Mouse (Mus musculus): Measurements from ENCODE around the gene Naip1. TPM values are rescaled to one million over a fixed set of nuclear protein-coding genes. Genes with fewer than 3 reads are reported as not detected.
"Not testable (repeated sequence)": the region's sequence is repeated elsewhere in the genome, so short reads cannot be mapped to it uniquely, and the experiment has no call there.

The Naip1 gene
- polyA plus RNA-seq, 1 experiment from 2014 or later = not detected

- Histone ChIP-seq H3K4me1 (no peaks in the 10 kb centered on the region), H3K27ac (replicated peaks) (no peak overlapping the region), H3K36me3 (no peaks in the 10 kb centered on the region), H3K27me3 (ENCODE audit: low read depth, poor library complexity, severe bottlenecking) (no peaks in the 10 kb centered on the region), H3K9me3 (replicated peaks) (no peaks in the 10 kb centered on the region), H3K4me3 (no peak overlapping the region)
- no peak for DNase-seq (ENCODE audit: low spot score)
- WGBS = 73% methylated on average over 1 of the region's 1 CpGs
Observed at GRCm38 (mm10) chr13:100438701-100439100, 14.0 kb downstream of the Naip1 start.

GRCm38 (mm10) chr13:100437322-100437825 lies 15.3 kb downstream of the Naip1 start:
- Histone ChIP-seq H3K4me3 (no peak overlapping the region), H3K36me3 (no peaks in the 10 kb centered on the region), H3K27ac (replicated peaks) (no peak overlapping the region), H3K4me1 (no peaks in the 10 kb centered on the region), H3K27me3 (ENCODE audit: low read depth, poor library complexity, severe bottlenecking) (no peaks in the 10 kb centered on the region), H3K9me3 (replicated peaks) (no peaks in the 10 kb centered on the region)
- DNase-seq (ENCODE audit: low spot score) = no peak
- 82% methylated on average over 3 of the region's 3 CpGs for WGBS

GRCm38 (mm10) chr13:100436556-100437163 lies 16.0 kb downstream of the Naip1 start:
- not testable (repeated sequence) for H3K27me3 ChIP-seq (ENCODE audit: low read depth, poor library complexity, severe bottlenecking); DNase-seq (ENCODE audit: low spot score); H3K27ac ChIP-seq (replicated peaks); H3K4me1 ChIP-seq; H3K36me3 ChIP-seq; H3K4me3 ChIP-seq; H3K9me3 ChIP-seq (replicated peaks)
- WGBS = 83% methylated on average over 1 of the region's 1 CpGs

- not testable (repeated sequence) for H3K4me3 ChIP-seq; H3K27ac ChIP-seq (replicated peaks); H3K27me3 ChIP-seq (ENCODE audit: low read depth, poor library complexity, severe bottlenecking); H3K4me1 ChIP-seq; H3K36me3 ChIP-seq; DNase-seq (ENCODE audit: low spot score)
- 92% methylated on average over 7 of the region's 7 CpGs for WGBS
- H3K9me3 ChIP-seq (replicated peaks) = peaks cover 13% of the 10 kb centered on the region; the same call in 1 of the 2 replicates
Observed at GRCm38 (mm10) chr13:100419958-100420357, 32.7 kb downstream of the Naip1 start.

GRCm38 (mm10) chr13:100414428-100414827 lies 38.2 kb downstream of the Naip1 start:
- whole genome bisulfite sequencing = 70% methylated on average over 1 of the region's 1 CpGs
- Histone ChIP-seq H3K27ac (replicated peaks) (no peak overlapping the region), H3K36me3 (no peaks in the 10 kb centered on the region), H3K4me1 (no peaks in the 10 kb centered on the region), H3K9me3 (replicated peaks) (peaks cover 16% of the 10 kb centered on the region; the same call in 1 of the 2 replicates), H3K27me3 (ENCODE audit: low read depth, poor library complexity, severe bottlenecking) (no peaks in the 10 kb centered on the region), H3K4me3 (no peak overlapping the region)
- DNase-seq (ENCODE audit: low spot score) = no peak

GRCm38 (mm10) chr13:100409825-100410224 lies 42.8 kb downstream of the Naip1 start:
- Histone ChIP-seq H3K27me3 (ENCODE audit: low read depth, poor library complexity, severe bottlenecking) (no peaks in the 10 kb centered on the region), H3K36me3 (no peaks in the 10 kb centered on the region), H3K9me3 (replicated peaks) (peaks cover 2% of the 10 kb centered on the region; the same call in 1 of the 2 replicates), H3K4me1 (no peaks in the 10 kb centered on the region), H3K27ac (replicated peaks) (no peak overlapping the region), H3K4me3 (no peak overlapping the region)
- 76% methylated on average over 4 of the region's 4 CpGs for WGBS
- no peak for DNase-seq (ENCODE audit: low spot score)

GRCm38 (mm10) chr13:100409181-100409580 lies 43.5 kb downstream of the Naip1 start:
- Histone ChIP-seq H3K4me1 (no peaks in the 10 kb centered on the region), H3K36me3 (no peaks in the 10 kb centered on the region), H3K9me3 (replicated peaks) (no peaks in the 10 kb centered on the region), H3K27ac (replicated peaks) (no peak overlapping the region), H3K4me3 (no peak overlapping the region), H3K27me3 (ENCODE audit: low read depth, poor library complexity, severe bottlenecking) (no peaks in the 10 kb centered on the region)
- no peak for DNase-seq (ENCODE audit: low spot score)
- WGBS = 93% methylated on average over 5 of the region's 5 CpGs

GRCm38 (mm10) chr13:100408242-100408641 lies 44.4 kb downstream of the Naip1 start:
- no peak overlapping the region for H3K4me3 ChIP-seq
- H3K27me3 ChIP-seq (ENCODE audit: low read depth, poor library complexity, severe bottlenecking) = no peaks in the 10 kb centered on the region
- 88% methylated on average over 7 of the region's 7 CpGs for WGBS
- H3K4me1 ChIP-seq = no peaks in the 10 kb centered on the region
- H3K9me3 ChIP-seq (replicated peaks) = no peaks in the 10 kb centered on the region
- H3K27ac ChIP-seq (replicated peaks) = no peak overlapping the region
- no peaks in the 10 kb centered on the region for H3K36me3 ChIP-seq
- DNase-seq (ENCODE audit: low spot score) = no peak

GRCm38 (mm10) chr13:100402930-100403637 lies 49.6 kb downstream of the Naip1 start:
- not testable (repeated sequence) for H3K36me3 ChIP-seq; H3K27me3 ChIP-seq (ENCODE audit: low read depth, poor library complexity, severe bottlenecking); H3K4me3 ChIP-seq; H3K4me1 ChIP-seq; DNase-seq (ENCODE audit: low spot score); H3K9me3 ChIP-seq (replicated peaks); H3K27ac ChIP-seq (replicated peaks)
- 87% methylated on average over 7 of the region's 7 CpGs for WGBS

- H3K4me1 ChIP-seq; H3K9me3 ChIP-seq (replicated peaks); H3K27ac ChIP-seq (replicated peaks); H3K36me3 ChIP-seq; H3K4me3 ChIP-seq; DNase-seq (ENCODE audit: low spot score); H3K27me3 ChIP-seq (ENCODE audit: low read depth, poor library complexity, severe bottlenecking): not testable (repeated sequence)
- WGBS = 36% methylated on average over 5 of the region's 5 CpGs
Observed at GRCm38 (mm10) chr13:100391021-100391420, 61.6 kb downstream of the Naip1 start.

- Histone ChIP-seq H3K27me3 (ENCODE audit: low read depth, poor library complexity, severe bottlenecking) (no peaks in the 10 kb centered on the region), H3K4me3 (no peak overlapping the region), H3K36me3 (no peaks in the 10 kb centered on the region), H3K4me1 (no peaks in the 10 kb centered on the region), H3K9me3 (replicated peaks) (peaks cover 7% of the 10 kb centered on the region; the same call in 1 of the 2 replicates), H3K27ac (replicated peaks) (no peak overlapping the region)
- no peak for DNase-seq (ENCODE audit: low spot score)
- WGBS = 94% methylated on average over 1 of the region's 1 CpGs
Observed at GRCm38 (mm10) chr13:100370536-100370935, 82.1 kb downstream of the Naip1 start.

All from midbrain, embryonic 10.5 days (tissue).